Mouse (Mus musculus): ENCODE results near the gene Pde6h.

- TF ChIP-seq POLR2A (IDR thresholded peaks at IDR 0.05; ENCODE audit: control insufficient read depth in 1 of 2, insufficient read depth in 1 of 2, low read depth in 1 of 2, low read length in 2 of 2, poor library complexity in 1 of 2) (no peak), CTCF (IDR thresholded peaks at IDR 0.05 in 2 of 3, conservative IDR thresholded peaks at IDR 0.05 in 1 of 3; ENCODE audit: control insufficient read depth in 1 of 3, insufficient read depth in 1 of 3, low read depth in 2 of 3, low read length in 3 of 3, poor library complexity in 1 of 3, severe bottlenecking in 1 of 3) (no peak), MAZ (IDR thresholded peaks at IDR 0.05; ENCODE audit: low read depth, low read length) (no peak), EP300 (IDR thresholded peaks at IDR 0.05; ENCODE audit: low read depth in 1 of 2, low read length in 2 of 2) (no peak), ETS1 (IDR thresholded peaks at IDR 0.05; ENCODE audit: low read depth, low read length) (no peak), POLR2AphosphoS5 (IDR thresholded peaks at IDR 0.05; ENCODE audit: borderline replicate concordance, low read depth, low read length) (no peak), MAX (IDR thresholded peaks at IDR 0.05; ENCODE audit: low read length) (no peak), SIN3A (IDR thresholded peaks at IDR 0.05; ENCODE audit: low read length) (no peak), TCF12 (IDR thresholded peaks at IDR 0.05; ENCODE audit: low read depth, low read length) (no peak), MEF2A (IDR thresholded peaks at IDR 0.05; ENCODE audit: extremely low read depth, insufficient replicate concordance, low read depth, low read length, poor library complexity, severe bottlenecking) (no peak), ZMIZ1 (IDR thresholded peaks at IDR 0.05; ENCODE audit: low read depth, low read length) (no peak)
Measured at GRCm38 (mm10) chr6:136912751-136913265, 10.8 kb upstream of the Pde6h start.

Data from MEL (cell line).